Mouse (Mus musculus): ENCODE measurements around the gene Slc35e3. TPM values are rescaled to one million over a fixed set of nuclear protein-coding genes. Genes with fewer than 3 reads are reported as not detected.

Slc35e3 gene
- total and polyA plus RNA-seq, 2 experiments from 2014 or later = 24.4 to 31.0 TPM

GRCm38 (mm10) chr10:117757259-117757658 is 11.1 kb upstream of the Slc35e3 start:
- DNase-seq (ENCODE audit: low spot score) (no peak), ATAC-seq (ENCODE audit: low FRiP score) (no peak)
- Histone ChIP-seq H3K4me2 (ENCODE audit: low read depth, low read length, poor library complexity, severe bottlenecking) (no peak overlapping the region), H3K27me3 (ENCODE audit: insufficient read depth, low read length) (no peaks in the 10 kb centered on the region), H3K4me1 (ENCODE audit: insufficient read depth, low read length) (no peaks in the 10 kb centered on the region), H3K9me3 (ENCODE audit: low read length) (no peaks in the 10 kb centered on the region), H3K36me3 (ENCODE audit: insufficient read depth, low read length) (peaks cover 62% of the 10 kb centered on the region), H3K27ac (ENCODE audit: low read depth, low read length) (no peak overlapping the region), H3K4me3 (ENCODE audit: low read depth, low read length) (no peak overlapping the region), H3K9ac (replicated peaks; ENCODE audit: low read length, poor library complexity, severe bottlenecking) (no peak overlapping the region)
- TF ChIP-seq CTCF (IDR thresholded peaks at IDR 0.05) = no peak
- WGBS = 100% methylated on average over 1 of the region's 1 CpGs

GRCm38 (mm10) chr10:117756784-117757183 is 10.6 kb upstream of the Slc35e3 start:
- TF ChIP-seq CTCF (IDR thresholded peaks at IDR 0.05) = no peak
- 95% methylated on average over 5 of the region's 5 CpGs for WGBS
- no peak overlapping the region for H3K9ac ChIP-seq (replicated peaks; ENCODE audit: low read length, poor library complexity, severe bottlenecking)
- H3K9me3 ChIP-seq (ENCODE audit: low read length) = no peaks in the 10 kb centered on the region
- no peak overlapping the region for H3K27ac ChIP-seq (ENCODE audit: low read depth, low read length)
- H3K4me2 ChIP-seq (ENCODE audit: low read depth, low read length, poor library complexity, severe bottlenecking) = no peak overlapping the region
- H3K27me3 ChIP-seq (ENCODE audit: insufficient read depth, low read length) = no peaks in the 10 kb centered on the region
- no peak overlapping the region for H3K4me3 ChIP-seq (ENCODE audit: low read depth, low read length)
- H3K36me3 ChIP-seq (ENCODE audit: insufficient read depth, low read length) = peaks cover 62% of the 10 kb centered on the region
- no peaks in the 10 kb centered on the region for H3K4me1 ChIP-seq (ENCODE audit: insufficient read depth, low read length)
- DNase-seq (ENCODE audit: low spot score) = no peak
- ATAC-seq (ENCODE audit: low FRiP score) = no peak

DNA sequence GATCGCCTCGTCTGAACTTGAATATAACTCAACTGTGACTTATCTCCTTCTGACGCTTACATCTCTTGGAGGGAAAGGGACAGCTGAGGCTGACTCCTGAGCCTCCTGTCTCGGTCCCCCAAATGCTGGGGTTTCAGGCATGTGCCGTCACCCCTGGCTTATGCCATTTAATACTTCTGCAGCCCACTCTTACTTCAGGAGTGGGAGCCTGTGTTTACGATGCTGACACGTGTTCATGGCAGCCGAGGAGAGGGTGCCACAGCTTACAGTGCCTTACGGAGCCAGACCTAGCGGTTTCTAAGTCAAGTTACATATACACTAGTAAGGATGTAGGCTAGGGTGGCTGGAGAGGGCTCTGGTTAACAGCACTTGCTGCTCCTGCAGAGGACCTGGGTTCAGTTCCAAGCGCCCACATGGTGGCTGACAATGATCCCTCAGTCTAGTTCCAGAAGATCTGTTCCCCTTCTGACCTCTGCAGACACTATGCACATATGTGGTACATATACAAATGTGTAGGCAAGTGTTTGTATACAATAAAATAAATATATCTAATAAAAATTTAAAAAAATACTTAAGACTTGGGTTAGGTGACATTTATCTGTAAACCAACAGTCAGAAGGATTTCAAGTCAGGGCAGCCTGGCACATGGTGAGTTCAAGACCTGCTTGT is 9.8 kb upstream of the Slc35e3 start:
- Histone ChIP-seq H3K4me1 (ENCODE audit: insufficient read depth, low read length) (no peaks in the 10 kb centered on the region), H3K27ac (ENCODE audit: low read depth, low read length) (no peak overlapping the region), H3K36me3 (ENCODE audit: insufficient read depth, low read length) (peaks cover 59% of the 10 kb centered on the region), H3K4me2 (ENCODE audit: low read depth, low read length, poor library complexity, severe bottlenecking) (no peak overlapping the region), H3K9ac (replicated peaks; ENCODE audit: low read length, poor library complexity, severe bottlenecking) (no peak overlapping the region), H3K27me3 (ENCODE audit: insufficient read depth, low read length) (no peaks in the 10 kb centered on the region), H3K9me3 (ENCODE audit: low read length) (no peaks in the 10 kb centered on the region), H3K4me3 (ENCODE audit: low read depth, low read length) (no peak overlapping the region)
- no peak for TF ChIP-seq CTCF (IDR thresholded peaks at IDR 0.05)
- WGBS = 94% methylated on average over 11 of the region's 11 CpGs
- no peak for DNase-seq (ENCODE audit: low spot score)
- ATAC-seq (ENCODE audit: low FRiP score) = no peak

- DNase-seq (ENCODE audit: low spot score) (no peak), ATAC-seq (ENCODE audit: low FRiP score) (no peak)
- no peaks in the 10 kb centered on the region for H3K27me3 ChIP-seq (ENCODE audit: insufficient read depth, low read length)
- H3K4me3 ChIP-seq (ENCODE audit: low read depth, low read length) = no peak overlapping the region
- H3K9ac ChIP-seq (replicated peaks; ENCODE audit: low read length, poor library complexity, severe bottlenecking) = no peak overlapping the region
- no peaks in the 10 kb centered on the region for H3K4me1 ChIP-seq (ENCODE audit: insufficient read depth, low read length)
- H3K36me3 ChIP-seq (ENCODE audit: insufficient read depth, low read length) = peaks cover 53% of the 10 kb centered on the region
- TF ChIP-seq CTCF (IDR thresholded peaks at IDR 0.05) = no peak
- H3K4me2 ChIP-seq (ENCODE audit: low read depth, low read length, poor library complexity, severe bottlenecking) = no peak overlapping the region
- H3K9me3 ChIP-seq (ENCODE audit: low read length) = no peaks in the 10 kb centered on the region
- H3K27ac ChIP-seq (ENCODE audit: low read depth, low read length) = no peak overlapping the region
- 94% methylated on average over 13 of the region's 13 CpGs for WGBS
Observed at GRCm38 (mm10) chr10:117755086-117755798, 9.1 kb upstream of the Slc35e3 start.

GRCm38 (mm10) chr10:117754609-117754940 is 8.4 kb upstream of the Slc35e3 start:
- no peak overlapping the region for H3K9ac ChIP-seq (replicated peaks; ENCODE audit: low read length, poor library complexity, severe bottlenecking)
- no peak overlapping the region for H3K4me2 ChIP-seq (ENCODE audit: low read depth, low read length, poor library complexity, severe bottlenecking)
- no peaks in the 10 kb centered on the region for H3K27me3 ChIP-seq (ENCODE audit: insufficient read depth, low read length)
- no peak overlapping the region for H3K27ac ChIP-seq (ENCODE audit: low read depth, low read length)
- ATAC-seq (ENCODE audit: low FRiP score) (no peak), DNase-seq (ENCODE audit: low spot score) (no peak)
- WGBS = 97% methylated on average over 7 of the region's 7 CpGs
- peaks cover 49% of the 10 kb centered on the region for H3K36me3 ChIP-seq (ENCODE audit: insufficient read depth, low read length)
- H3K4me3 ChIP-seq (ENCODE audit: low read depth, low read length) = no peak overlapping the region
- TF ChIP-seq CTCF (IDR thresholded peaks at IDR 0.05) = no peak
- H3K9me3 ChIP-seq (ENCODE audit: low read length) = no peaks in the 10 kb centered on the region
- H3K4me1 ChIP-seq (ENCODE audit: insufficient read depth, low read length) = no peaks in the 10 kb centered on the region
